Mouse (Mus musculus): ENCODE data around the gene Frmd4a. TPM values are rescaled to one million over a fixed set of nuclear protein-coding genes. Genes with fewer than 3 reads are reported as not detected.

Frmd4a gene
- polyA plus RNA-seq, 1 experiment = 13.5 TPM

DNA sequence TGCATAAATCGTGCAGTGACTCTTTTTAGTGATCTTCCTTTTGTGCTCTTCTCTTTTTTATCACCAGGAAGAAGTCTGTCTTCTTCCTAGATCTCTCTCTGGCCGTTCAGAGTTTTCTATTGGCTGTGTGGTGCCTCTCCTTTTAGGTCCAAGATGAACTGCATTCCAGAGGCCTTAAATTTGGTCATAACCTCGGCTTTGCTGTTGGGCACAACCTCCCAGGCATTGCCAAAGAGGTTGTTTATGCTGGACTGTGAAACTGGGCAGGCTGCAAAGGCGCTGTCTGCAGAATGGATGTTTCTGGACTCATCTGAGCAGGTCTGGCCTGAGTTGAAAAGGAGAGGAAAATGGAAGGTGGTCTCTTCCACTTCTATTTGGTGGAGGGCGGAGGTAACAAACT lies 560.8 kb downstream of the Frmd4a start:
- no peak overlapping the region for H3K27ac ChIP-seq (ENCODE audit: insufficient read depth, low read length)
- no peak for DNase-seq (ENCODE audit: low read depth in 1 of 2, low spot score in 2 of 2)
- TF ChIP-seq CTCF (IDR thresholded peaks at IDR 0.05; ENCODE audit: extremely low read depth, insufficient read depth, insufficient read length, insufficient replicate concordance) = no peak
- TF ChIP-seq POLR2A (IDR thresholded peaks at IDR 0.05; ENCODE audit: low read depth, low read length) = no peak
- 80% methylated on average over 5 of the region's 5 CpGs for WGBS
- no peaks in the 10 kb centered on the region; the same call in 1 of the 2 replicates for H3K4me1 ChIP-seq (ENCODE audit: control insufficient read depth, insufficient read depth, insufficient read length)
- H3K27me3 ChIP-seq (ENCODE audit: control insufficient read depth, insufficient read depth, low read length) = no peaks in the 10 kb centered on the region
- H3K36me3 ChIP-seq (ENCODE audit: control insufficient read depth, insufficient read depth, low read length) = no peaks in the 10 kb centered on the region
- no peak overlapping the region for H3K4me3 ChIP-seq (ENCODE audit: extremely low read depth, insufficient read depth, insufficient read length)

DNA sequence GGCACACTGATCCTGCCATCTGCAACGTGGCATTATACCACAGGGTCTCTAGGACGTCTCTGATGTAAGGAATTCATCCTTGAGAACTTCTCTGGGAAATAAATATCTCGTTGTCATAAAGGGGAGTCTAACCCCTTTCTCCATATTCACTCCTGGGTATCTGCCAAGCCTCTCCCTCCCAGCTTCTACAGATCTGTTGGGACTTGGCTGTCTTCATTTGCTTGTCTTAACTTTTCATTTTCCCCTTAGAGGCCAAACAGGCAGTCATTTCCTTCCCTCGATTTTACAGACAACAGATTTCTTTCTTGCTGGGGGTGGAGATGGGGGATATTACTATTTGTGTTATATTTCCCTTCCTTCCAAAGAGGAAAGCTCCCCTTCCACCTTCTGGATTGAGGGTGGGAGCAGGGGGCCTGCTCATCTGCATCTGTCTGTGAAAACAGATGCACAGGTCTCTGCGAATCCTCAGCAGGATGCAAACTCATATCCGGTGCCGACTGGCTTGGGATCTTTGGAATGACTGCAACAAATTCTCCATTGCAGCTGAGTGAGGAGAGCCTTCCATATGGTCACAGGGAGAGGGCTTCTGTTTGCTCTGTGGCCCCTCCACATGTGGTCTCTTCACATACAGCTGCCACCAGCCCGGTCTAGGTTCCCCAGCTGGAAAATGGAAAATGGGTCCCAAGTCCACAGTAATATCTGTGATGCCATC lies 562.0 kb downstream of the Frmd4a start:
- TF ChIP-seq POLR2A (IDR thresholded peaks at IDR 0.05; ENCODE audit: low read depth, low read length) (no peak), CTCF (IDR thresholded peaks at IDR 0.05; ENCODE audit: extremely low read depth, insufficient read depth, insufficient read length, insufficient replicate concordance) (no peak)
- Histone ChIP-seq H3K27me3 (ENCODE audit: control insufficient read depth, insufficient read depth, low read length) (no peaks in the 10 kb centered on the region), H3K27ac (ENCODE audit: insufficient read depth, low read length) (no peak overlapping the region), H3K4me1 (ENCODE audit: control insufficient read depth, insufficient read depth, insufficient read length) (no peaks in the 10 kb centered on the region; the same call in 1 of the 2 replicates), H3K36me3 (ENCODE audit: control insufficient read depth, insufficient read depth, low read length) (no peaks in the 10 kb centered on the region), H3K4me3 (ENCODE audit: extremely low read depth, insufficient read depth, insufficient read length) (no peak overlapping the region)
- 82% methylated on average over 8 of the region's 8 CpGs for WGBS
- no peak for DNase-seq (ENCODE audit: low read depth in 1 of 2, low spot score in 2 of 2)

DNA sequence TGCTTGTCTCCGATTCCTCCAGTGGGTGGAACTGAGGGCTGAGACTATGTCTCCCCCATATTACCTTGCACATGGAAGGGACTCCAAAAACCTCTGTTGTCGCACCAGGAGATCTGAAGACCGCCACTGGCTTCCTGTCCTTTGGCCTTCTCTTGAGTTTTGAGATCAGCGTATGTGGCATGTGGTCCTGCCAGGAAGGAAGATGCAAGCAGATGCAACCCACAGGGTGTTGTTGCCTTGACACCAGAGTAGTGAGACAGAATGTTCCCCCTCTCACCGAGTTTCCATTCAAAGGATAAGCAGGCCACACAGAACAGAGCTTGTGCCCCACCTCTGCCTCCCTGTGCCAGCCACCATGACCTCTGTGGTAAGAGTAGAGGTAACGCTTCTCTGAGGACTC lies 563.1 kb downstream of the Frmd4a start:
- Histone ChIP-seq H3K27ac (ENCODE audit: insufficient read depth, low read length) (no peak overlapping the region), H3K36me3 (ENCODE audit: control insufficient read depth, insufficient read depth, low read length) (no peaks in the 10 kb centered on the region), H3K27me3 (ENCODE audit: control insufficient read depth, insufficient read depth, low read length) (no peaks in the 10 kb centered on the region), H3K4me3 (ENCODE audit: extremely low read depth, insufficient read depth, insufficient read length) (no peak overlapping the region), H3K4me1 (ENCODE audit: control insufficient read depth, insufficient read depth, insufficient read length) (no peaks in the 10 kb centered on the region; the same call in 1 of the 2 replicates)
- TF ChIP-seq POLR2A (IDR thresholded peaks at IDR 0.05; ENCODE audit: low read depth, low read length) (no peak), CTCF (IDR thresholded peaks at IDR 0.05; ENCODE audit: extremely low read depth, insufficient read depth, insufficient read length, insufficient replicate concordance) (no peak)
- no peak for DNase-seq (ENCODE audit: low read depth in 1 of 2, low spot score in 2 of 2)
- 33% methylated on average over 6 of the region's 6 CpGs for WGBS

DNA sequence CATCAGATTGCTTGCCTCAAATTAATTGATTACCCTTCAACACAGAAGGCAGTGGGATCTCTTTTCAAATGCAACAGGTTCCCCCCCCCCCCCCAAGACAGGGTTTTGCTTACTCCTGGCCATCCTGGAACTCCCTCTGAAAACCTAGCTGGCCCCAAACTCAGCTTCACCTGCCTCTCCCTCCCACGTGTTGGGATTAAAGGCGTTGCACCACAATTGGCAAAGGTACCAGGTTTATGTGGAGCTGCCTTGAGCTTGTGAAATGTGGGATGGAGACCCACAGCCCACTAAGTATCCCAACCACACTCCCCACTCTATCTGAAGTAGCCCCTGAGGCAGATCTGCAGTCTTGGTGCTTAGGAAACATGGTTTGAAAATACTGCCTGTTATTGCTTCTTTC lies 565.4 kb downstream of the Frmd4a start:
- Histone ChIP-seq H3K27me3 (ENCODE audit: control insufficient read depth, insufficient read depth, low read length) (no peaks in the 10 kb centered on the region), H3K36me3 (ENCODE audit: control insufficient read depth, insufficient read depth, low read length) (no peaks in the 10 kb centered on the region), H3K27ac (ENCODE audit: insufficient read depth, low read length) (no peak overlapping the region), H3K4me1 (ENCODE audit: control insufficient read depth, insufficient read depth, insufficient read length) (no peaks in the 10 kb centered on the region; the same call in 1 of the 2 replicates), H3K4me3 (ENCODE audit: extremely low read depth, insufficient read depth, insufficient read length) (no peak overlapping the region)
- TF ChIP-seq POLR2A (IDR thresholded peaks at IDR 0.05; ENCODE audit: low read depth, low read length) (no peak), CTCF (IDR thresholded peaks at IDR 0.05; ENCODE audit: extremely low read depth, insufficient read depth, insufficient read length, insufficient replicate concordance) (no peak)
- no peak for DNase-seq (ENCODE audit: low read depth in 1 of 2, low spot score in 2 of 2)
- 96% methylated on average over 2 of the region's 2 CpGs for WGBS

DNA sequence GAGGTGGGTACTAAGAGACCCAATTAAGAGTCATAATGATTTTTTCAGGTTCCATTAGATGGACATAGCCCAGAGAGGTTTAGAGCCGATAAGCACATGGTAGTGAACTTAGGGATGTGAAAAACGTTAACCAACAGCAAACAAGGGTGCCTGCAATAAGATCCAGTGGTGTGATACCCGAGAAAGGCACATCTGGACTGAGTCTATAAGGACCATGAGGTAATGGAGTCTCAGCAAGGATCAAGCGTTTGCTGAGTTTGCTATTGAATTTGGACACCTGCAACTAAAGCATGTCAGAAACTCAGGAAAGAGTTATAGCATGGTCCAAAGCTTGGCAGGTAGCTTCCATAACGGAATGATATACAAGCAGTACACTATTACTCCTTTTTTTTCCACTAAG lies 566.7 kb downstream of the Frmd4a start:
- Histone ChIP-seq H3K4me1 (ENCODE audit: control insufficient read depth, insufficient read depth, insufficient read length) (no peaks in the 10 kb centered on the region; the same call in 1 of the 2 replicates), H3K27me3 (ENCODE audit: control insufficient read depth, insufficient read depth, low read length) (no peaks in the 10 kb centered on the region), H3K36me3 (ENCODE audit: control insufficient read depth, insufficient read depth, low read length) (no peaks in the 10 kb centered on the region), H3K4me3 (ENCODE audit: extremely low read depth, insufficient read depth, insufficient read length) (no peak overlapping the region), H3K27ac (ENCODE audit: insufficient read depth, low read length) (no peak overlapping the region)
- 90% methylated on average over 5 of the region's 5 CpGs for WGBS
- no peak for DNase-seq (ENCODE audit: low read depth in 1 of 2, low spot score in 2 of 2)
- TF ChIP-seq POLR2A (IDR thresholded peaks at IDR 0.05; ENCODE audit: low read depth, low read length) (no peak), CTCF (IDR thresholded peaks at IDR 0.05; ENCODE audit: extremely low read depth, insufficient read depth, insufficient read length, insufficient replicate concordance) (no peak)

DNA sequence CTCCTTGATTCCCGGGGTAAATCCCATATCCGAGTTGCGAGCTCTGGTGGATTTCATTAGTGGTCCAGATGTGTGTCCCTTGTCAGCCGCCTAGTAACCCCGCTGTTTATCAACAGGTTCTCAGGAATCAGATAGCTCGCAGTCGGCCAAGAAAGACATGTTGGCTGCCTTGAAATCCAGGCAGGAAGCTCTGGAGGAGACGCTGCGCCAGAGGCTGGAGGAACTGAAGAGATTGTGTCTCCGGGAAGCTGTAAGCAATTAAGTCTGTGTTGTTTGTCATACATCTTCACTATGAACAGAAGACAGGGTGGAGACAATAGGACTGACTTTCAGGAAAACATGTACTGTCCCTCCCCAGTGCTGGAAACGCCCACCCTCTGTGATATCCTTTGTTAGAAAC lies 568.7 kb downstream of the Frmd4a start:
- no peaks in the 10 kb centered on the region for H3K4me1 ChIP-seq (ENCODE audit: control insufficient read depth, insufficient read depth, insufficient read length)
- no peak overlapping the region for H3K27ac ChIP-seq (ENCODE audit: insufficient read depth, low read length)
- TF ChIP-seq POLR2A (IDR thresholded peaks at IDR 0.05; ENCODE audit: low read depth, low read length) (no peak), CTCF (IDR thresholded peaks at IDR 0.05; ENCODE audit: extremely low read depth, insufficient read depth, insufficient read length, insufficient replicate concordance) (no peak)
- no peak overlapping the region for H3K4me3 ChIP-seq (ENCODE audit: extremely low read depth, insufficient read depth, insufficient read length)
- no peaks in the 10 kb centered on the region for H3K27me3 ChIP-seq (ENCODE audit: control insufficient read depth, insufficient read depth, low read length)
- DNase-seq (ENCODE audit: low read depth in 1 of 2, low spot score in 2 of 2) = no peak
- H3K36me3 ChIP-seq (ENCODE audit: control insufficient read depth, insufficient read depth, low read length) = no peaks in the 10 kb centered on the region
- WGBS = 93% methylated on average over 11 of the region's 11 CpGs

DNA sequence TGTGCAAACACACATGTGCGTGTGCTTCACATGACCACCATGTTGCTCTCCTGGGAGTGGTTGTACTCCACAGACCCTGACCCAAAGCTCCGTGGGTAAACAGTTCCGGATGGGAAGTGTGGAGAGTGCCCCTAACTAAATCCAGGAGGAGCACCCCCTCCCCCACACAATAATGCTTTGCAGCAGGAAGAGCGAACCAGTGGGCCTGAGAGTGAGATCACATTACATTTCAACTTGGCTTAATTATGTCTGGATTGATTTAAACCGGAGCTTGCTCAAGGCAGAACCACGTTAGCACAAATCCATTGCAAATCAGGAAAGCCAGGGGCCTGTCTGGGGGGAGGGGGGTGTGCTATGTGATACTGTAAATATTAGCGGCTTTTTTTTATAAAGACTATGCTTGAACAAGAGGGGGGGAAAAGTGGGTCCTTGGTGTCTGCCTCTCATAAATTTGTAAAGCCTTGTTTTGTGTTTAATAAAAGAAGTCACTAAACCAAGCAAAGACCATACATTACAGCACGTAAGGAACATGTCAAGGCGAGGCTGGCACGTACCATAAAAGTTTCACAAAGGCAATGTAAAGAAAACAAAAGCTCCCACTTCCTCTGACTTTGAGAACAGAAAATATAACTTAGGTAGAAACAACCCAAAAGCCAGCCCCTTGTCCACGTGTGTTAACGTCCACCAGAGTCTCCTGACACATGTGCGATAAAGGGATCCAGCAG lies 570.3 kb downstream of the Frmd4a start:
- DNase-seq (ENCODE audit: low read depth in 1 of 2, low spot score in 2 of 2) = no peak
- WGBS = 91% methylated on average over 13 of the region's 13 CpGs
- TF ChIP-seq POLR2A (IDR thresholded peaks at IDR 0.05; ENCODE audit: low read depth, low read length) (no peak), CTCF (IDR thresholded peaks at IDR 0.05; ENCODE audit: extremely low read depth, insufficient read depth, insufficient read length, insufficient replicate concordance) (no peak)
- Histone ChIP-seq H3K4me1 (ENCODE audit: control insufficient read depth, insufficient read depth, insufficient read length) (no peaks in the 10 kb centered on the region), H3K27ac (ENCODE audit: insufficient read depth, low read length) (no peak overlapping the region), H3K27me3 (ENCODE audit: control insufficient read depth, insufficient read depth, low read length) (no peaks in the 10 kb centered on the region), H3K4me3 (ENCODE audit: extremely low read depth, insufficient read depth, insufficient read length) (no peak overlapping the region), H3K36me3 (ENCODE audit: control insufficient read depth, insufficient read depth, low read length) (no peaks in the 10 kb centered on the region)

Measured in spleen, adult 2 months (tissue).